Mouse (Mus musculus): ENCODE measurements at regions not wholly inside any gene's neighbourhood (a gene's known extent, or its start where the extent isn't known, plus 50 kb on each side); places are given as distances from the start of the nearest gene placed in this dataset.

- no peak for DNase-seq
These were observed 374.3 kb upstream of the B430305J03Rik start for GRCm38 (mm10) chr3:61740088-61740487.

DNA sequence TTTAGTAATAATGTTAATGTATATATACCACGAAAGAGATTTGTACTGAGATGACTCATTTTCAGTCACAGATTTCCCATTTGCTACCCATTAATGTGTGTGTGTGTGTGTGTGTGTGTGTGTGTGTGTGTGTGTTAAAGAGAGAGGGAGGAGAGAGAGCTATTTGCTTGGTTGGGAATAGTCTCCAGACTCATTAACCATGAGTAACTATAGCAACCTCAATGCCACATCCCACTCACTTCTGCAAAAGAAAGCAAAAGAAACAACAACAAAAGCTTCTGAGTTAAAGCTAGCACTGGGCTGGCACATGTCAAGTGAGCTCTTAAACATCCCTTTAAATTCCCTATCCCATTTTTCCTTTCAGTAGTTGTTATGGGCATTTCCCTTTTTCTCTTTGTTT, 372.8 kb upstream of the B430305J03Rik start:
- DNase-seq: no peak

- no peak for DNase-seq
These were observed 351.0 kb upstream of the B430305J03Rik start for GRCm38 (mm10) chr3:61716785-61717184.

DNA sequence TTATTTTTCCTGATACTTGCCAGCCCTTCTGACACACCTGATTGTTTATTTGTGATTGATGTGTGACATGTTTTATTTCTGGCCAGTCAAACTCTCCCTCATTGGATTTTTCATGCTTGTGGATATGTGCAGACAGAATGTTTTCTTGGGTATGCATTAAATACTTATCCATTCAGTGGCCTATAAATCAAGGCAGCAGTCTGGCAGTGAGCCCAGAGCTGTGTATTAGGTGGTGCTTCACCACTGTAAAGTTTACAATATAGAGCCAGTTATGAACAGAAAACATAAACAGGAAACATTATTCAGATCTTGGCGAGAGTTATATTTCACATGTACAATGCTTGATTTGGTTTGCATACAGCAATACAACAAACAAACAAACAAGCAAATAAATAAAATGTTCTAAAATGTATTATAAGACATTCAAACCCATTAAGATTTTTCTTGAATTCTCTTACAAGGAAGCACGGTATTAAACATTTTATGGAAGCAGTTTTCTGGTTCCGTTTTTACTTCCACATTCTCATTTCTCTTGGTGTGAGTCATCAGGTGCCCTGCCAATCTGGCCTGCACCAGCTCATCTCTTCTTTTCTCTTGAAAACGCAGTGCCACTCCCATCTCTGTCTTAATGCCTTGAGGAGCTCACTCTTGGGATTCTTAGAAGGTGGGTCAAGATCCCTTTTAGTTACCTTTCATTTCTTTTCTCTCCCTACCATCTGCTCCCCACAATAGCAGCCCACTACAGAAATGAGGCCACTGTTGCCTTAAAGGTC, 322.4 kb upstream of the B430305J03Rik start:
- peak; percentile 85 for DNase-seq

GRCm38 (mm10) chr3:61670874-61671273, 305.1 kb upstream of the B430305J03Rik start:
- no peak for DNase-seq

DNA sequence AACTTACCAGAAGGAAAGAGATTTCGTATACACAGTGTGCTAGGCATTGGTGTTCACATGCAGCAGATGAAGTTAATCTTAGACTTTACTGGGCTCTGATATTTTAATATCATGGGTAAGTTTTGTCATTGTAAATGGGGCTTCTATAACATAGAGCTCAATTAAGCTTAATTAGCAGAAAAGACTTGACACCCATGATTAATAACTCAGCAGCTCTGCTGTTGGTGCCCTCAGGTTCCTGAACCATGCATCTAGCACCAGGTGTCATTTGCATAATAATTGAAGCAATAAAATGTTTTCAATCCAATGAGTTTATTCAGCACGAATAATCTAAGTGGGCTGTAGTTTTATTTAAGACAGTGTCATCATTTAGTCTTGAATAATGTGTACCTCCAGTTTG, 290.4 kb upstream of the B430305J03Rik start:
- no peak for DNase-seq

DNA sequence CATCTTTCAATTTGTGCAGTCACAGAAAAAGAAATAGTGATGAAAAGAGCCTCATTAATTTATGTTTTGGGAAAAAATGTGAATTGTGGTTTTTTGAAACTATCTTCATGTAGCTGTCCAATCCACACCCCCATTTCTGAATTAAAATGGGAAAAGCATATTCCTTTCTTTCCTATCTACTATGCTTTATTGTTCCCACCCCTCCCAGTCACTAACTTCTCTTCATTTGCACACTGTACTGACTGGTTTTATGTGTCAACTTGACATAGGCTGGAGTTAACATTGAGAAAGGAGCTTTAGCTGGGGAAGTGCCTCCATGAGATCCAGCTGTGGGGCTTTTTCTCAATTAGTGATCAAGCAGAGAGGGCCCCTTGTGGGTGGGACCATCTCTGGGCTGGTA, 262.8 kb upstream of the B430305J03Rik start:
- no peak for DNase-seq

- no peak for DNase-seq
These were observed 262.3 kb upstream of the B430305J03Rik start for GRCm38 (mm10) chr3:61628099-61628498.

GRCm38 (mm10) chr3:61623954-61624487, 258.3 kb upstream of the B430305J03Rik start:
- no peak for DNase-seq

DNA sequence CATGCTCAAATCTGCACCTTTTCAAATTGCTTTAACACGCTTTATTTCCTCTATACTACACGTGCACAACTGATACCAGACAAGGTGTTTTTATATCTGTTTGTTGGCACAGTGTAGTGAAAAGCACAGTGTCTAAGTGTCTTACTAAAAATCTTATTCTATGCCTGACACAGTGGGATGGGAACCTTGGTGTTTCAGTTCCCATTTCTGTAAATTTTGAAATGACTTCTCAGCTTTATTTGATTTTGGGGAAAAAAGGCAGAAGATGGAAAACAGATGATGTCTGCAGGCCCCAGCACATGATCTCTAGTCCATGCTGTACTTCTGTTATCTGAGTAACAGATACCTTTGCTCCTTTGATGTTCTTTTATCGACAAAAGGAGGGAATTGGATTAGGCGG, 239.7 kb upstream of the B430305J03Rik start:
- DNase-seq: no peak

DNA sequence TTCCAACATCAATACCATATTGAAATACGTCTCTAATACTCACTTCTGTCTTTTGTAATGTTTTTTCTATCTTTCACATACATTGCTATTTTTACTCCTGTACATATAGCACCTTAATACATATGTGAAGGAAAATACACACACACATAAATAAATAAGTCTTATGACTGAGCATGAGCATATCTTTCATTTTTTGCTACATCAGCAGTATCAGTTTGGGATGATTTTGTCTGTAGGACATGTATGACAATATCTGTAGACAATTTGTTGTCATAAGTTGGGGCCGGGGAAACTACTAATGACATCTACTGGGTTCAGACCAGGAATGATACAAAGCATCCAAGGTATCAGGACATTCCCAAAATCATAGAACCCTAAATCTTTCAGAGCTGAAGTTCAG, 237.1 kb upstream of the B430305J03Rik start:
- DNase-seq: no peak

GRCm38 (mm10) chr3:61595574-61595973, 229.8 kb upstream of the B430305J03Rik start:
- DNase-seq: no peak

GRCm38 (mm10) chr3:61592342-61592741, 226.6 kb upstream of the B430305J03Rik start:
- DNase-seq: no peak

GRCm38 (mm10) chr3:61583669-61584068, 217.9 kb upstream of the B430305J03Rik start:
- DNase-seq: no peak

DNA sequence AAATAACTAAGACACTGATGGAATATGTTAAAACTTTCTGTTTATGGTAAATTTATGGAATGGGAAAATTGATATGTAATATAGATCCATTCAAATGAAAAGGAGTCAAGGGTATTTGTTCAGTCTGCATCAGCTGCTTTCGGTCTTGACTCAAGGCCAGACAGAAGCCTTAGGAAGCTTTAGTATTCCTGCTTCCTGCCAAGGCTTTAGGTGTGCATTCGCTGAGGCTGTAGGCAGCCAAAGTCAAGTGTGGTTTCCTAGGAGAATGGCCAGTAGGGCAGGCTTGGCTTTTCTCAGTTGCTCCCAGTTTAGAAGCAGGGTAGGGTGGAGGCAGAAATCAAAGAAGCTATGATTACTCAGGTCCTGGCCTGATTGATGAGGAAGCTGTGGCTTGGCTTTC, 217.2 kb upstream of the B430305J03Rik start:
- DNase-seq: no peak

GRCm38 (mm10) chr3:61580252-61580651, 214.5 kb upstream of the B430305J03Rik start:
- no peak for DNase-seq

DNA sequence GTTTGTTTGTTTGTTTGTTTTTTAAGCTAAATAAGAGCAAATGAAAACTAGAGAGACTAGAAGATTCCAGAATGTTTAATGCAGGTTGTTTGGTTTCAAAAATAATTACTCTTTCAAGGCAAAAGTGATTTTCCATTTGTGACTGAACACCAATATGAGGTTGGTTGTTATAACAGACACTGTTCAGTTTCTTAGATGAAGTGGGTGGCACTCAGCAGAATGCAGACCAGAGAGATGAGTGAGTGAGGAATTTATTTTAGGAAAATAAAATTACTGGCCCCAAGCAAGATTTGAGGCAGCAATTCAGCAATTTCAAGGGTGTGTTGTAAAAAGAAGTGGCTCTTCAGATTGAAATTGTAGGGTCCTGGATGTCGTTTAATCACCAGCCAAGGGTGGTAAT, 171.4 kb upstream of the B430305J03Rik start:
- DNase-seq: no peak

DNA sequence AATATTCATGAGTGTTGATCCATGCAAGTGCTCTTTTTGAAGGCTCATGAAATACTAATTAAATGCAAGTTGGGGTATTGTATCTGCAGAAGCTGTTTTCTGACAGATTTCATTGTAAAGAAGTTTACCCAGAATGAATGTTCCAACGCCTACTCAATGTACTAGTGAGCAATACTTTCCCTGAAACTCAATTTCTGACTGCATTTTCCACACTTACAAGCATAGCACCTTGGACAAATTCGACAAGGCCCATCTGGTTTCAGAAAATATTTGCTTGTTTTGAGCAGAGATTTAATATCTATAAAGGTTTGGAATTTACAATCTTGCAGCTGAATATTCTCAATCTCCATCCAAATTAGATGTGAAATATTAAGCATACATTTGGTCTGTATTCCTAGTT, 170.0 kb upstream of the B430305J03Rik start:
- no peak for DNase-seq

DNA sequence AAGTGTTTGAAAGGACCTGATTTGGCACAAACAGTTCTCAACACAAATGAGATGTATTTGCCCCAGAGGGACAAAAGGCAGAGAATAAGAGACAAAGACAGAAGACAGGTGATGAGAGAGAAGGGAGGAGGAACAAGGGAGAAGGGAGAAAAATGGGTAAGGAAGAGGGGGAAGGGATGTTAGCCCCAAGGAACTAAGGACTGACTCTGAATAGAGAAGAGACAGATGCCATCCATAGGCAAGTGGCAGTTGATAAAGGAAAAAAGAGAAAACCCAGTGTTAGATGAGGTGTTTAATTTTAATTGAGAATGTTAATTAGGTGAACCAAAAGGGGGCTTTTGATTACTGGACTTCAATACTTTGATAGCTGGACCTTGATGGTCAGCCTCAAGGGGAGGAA, 137.4 kb upstream of the B430305J03Rik start:
- no peak for DNase-seq

DNA sequence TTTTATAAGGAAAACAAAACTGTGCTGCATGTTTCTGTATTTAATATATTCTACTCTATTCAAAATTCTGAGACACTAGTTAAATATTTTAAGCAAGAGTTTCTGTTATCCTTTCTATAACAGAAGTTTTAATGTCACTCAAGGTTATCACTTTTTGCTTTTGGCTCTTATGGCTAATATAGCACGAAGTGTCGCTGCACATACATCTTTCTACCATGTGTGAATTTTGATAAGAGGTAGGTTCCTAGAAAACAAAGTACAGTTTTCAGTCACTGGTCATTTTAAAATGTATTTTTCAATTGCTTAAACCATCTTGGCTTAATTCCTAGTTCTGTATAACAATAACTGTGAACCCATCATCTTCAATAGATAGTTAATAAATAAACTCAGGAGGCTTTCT, 129.1 kb upstream of the B430305J03Rik start:
- DNase-seq: no peak

DNA sequence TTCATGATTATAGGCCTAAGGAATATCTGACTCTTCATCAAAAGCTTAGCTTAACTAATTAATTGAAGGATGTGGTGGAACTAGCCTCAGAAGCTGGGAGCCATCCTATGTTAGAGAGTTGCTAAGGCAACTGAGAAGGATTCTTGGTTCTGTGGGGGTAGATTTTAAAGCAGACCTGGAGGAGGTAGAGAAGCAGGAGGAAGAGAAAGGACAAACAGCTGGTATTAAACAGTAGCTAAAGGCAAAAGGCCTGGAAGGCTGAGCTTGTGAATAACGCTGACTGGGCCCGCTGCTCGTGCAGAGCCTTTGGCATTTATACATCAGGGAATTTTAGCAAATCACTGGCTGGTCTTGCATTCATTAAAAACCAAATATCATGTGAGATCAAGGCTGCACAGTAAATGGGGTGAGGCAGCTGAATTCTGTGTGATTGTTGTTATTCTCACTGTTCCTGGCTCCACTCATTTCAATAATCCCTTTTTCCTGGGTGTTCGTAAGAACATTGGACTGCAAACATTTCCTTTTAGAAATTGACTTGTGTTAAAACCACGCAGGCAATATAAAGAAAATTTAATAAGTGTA, 121.1 kb upstream of the B430305J03Rik start:
- no peak for DNase-seq

DNA sequence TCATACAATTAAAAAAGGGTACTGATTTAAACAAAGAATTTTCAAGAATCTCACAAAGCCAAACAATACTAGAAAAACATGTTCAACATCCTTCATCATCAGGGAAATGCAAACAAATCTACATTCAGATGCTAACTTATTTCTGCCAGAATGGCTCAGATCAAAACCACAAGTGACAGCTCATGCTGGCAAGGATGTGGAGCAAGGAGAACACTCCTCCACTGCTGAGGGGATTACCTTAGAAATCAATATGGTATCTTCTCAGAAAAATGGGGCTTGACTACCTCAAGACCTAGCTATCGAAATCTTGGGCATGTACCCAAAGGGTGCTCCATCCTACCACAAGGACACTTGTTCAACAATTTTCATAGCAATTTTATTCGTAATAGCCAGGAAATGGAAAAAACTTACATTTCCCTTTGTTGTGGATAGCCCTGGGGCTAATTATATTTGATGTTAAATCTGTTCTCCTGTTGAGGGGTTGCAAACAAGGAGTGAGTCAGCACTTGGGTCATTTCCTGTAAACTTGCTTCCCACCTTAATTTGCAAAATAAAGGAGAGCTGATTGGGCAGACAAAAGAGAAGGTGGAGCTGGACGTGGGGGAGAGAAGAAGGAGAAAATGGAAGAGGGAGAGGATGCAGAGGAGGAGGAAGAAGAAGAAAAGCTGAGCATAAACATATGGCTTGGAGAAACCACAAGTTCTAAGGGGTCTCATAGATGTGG, 113.3 kb upstream of the B430305J03Rik start:
- DNase-seq: no peak

GRCm38 (mm10) chr3:61475018-61475417, 109.3 kb upstream of the B430305J03Rik start:
- peak; percentile 66 for DNase-seq

- peak; percentile 85 for DNase-seq
These were observed 101.4 kb upstream of the B430305J03Rik start for GRCm38 (mm10) chr3:61467158-61467557.
